7 mouse cellular contexts compared by ENCODE assay signal in the genomic region with DNA sequence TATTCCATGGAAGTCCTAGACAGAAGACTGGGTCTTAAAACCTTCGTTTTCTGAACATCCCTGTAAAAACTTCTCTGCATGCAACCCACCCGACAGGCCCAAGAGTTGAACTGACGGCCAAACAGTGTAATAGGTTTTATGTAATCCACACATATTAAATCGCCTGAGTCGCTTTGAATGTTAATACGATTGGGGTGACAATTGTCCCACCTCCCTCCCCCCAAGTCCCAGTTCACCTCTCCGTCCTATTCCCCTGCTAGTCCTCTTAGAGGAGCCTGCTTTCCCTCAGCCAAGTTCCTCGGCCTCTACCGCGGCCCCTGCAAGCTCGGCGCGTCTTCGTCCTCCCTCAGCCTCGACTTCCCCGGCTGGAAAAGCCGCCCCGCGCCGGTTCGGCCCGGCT. TPM values are rescaled to one million over a fixed set of nuclear protein-coding genes. Genes with fewer than 3 reads are reported as not detected.
DNase-seq lines count a peak whose midpoint lies in the region; ATAC-seq and TF ChIP-seq lines count a peak whose summit lies in the region.

No protein-coding gene starts in this region.

- H3K27me3 ChIP-seq in lung, embryonic 16.5 days (ENCODE audit: control insufficient read depth, insufficient read depth, low read depth, low read length): no peaks in the 10 kb centered on the region
- no peaks in the 10 kb centered on the region for H3K27me3 ChIP-seq in embryonic facial prominence, embryonic 12.5 days
- no peaks in the 10 kb centered on the region for H3K27me3 ChIP-seq in myocyte (ENCODE audit: control insufficient read depth, insufficient read depth, insufficient read length)

- peak overlapping the region; percentile 99 for H3K27ac ChIP-seq in lung, embryonic 16.5 days (ENCODE audit: low read length)
- peak overlapping the region; percentile 97 for H3K27ac ChIP-seq in embryonic facial prominence, embryonic 12.5 days

- H3K4me1 ChIP-seq in lung, embryonic 16.5 days (replicated peaks; ENCODE audit: control insufficient read depth, insufficient read depth, low read length): peaks cover 3% of the 10 kb centered on the region
- peaks cover 3% of the 10 kb centered on the region for H3K4me1 ChIP-seq in embryonic facial prominence, embryonic 12.5 days

- peaks cover 68% of the 10 kb centered on the region for H3K79me2 ChIP-seq in myocyte (ENCODE audit: control insufficient read depth, insufficient read depth)

- peak; percentile 4; the same call in 1 of the 2 replicates for ATAC-seq in lung, embryonic 16.5 days (ENCODE audit: low read depth)
- ATAC-seq in embryonic facial prominence, embryonic 12.5 days (ENCODE audit: insufficient number of reproducible peaks, insufficient read depth, low FRiP score, low TSS enrichment): no peak; the same call in 1 of the 2 replicates
- ATAC-seq in inflammation-experienced regulatory T-cells, adult 6 months: peak; percentile 2

- no peak for DNase-seq in lung, postnatal 14 days
- no peak for DNase-seq in cerebellum, postnatal 14 days
- no peak for DNase-seq in adrenal gland, postnatal 25 days

- no peak for TF ChIP-seq POLR2A in myocyte (IDR thresholded peaks at IDR 0.05; ENCODE audit: insufficient read length, low read depth)

- peak overlapping the region; percentile 58 for H3K4me2 ChIP-seq in lung, embryonic 16.5 days (ENCODE audit: low read depth, low read length)
- peak overlapping the region; percentile 74 for H3K4me2 ChIP-seq in embryonic facial prominence, embryonic 12.5 days (replicated peaks)
- peak overlapping the region; percentile 81 for H3K4me2 ChIP-seq in myocyte (ENCODE audit: low read depth)

- 0% methylated on average over 22 of the region's 22 CpGs for WGBS in lung, embryonic 16.5 days
- WGBS in embryonic facial prominence, embryonic 12.5 days: under 1% methylated on average over 21 of the region's 22 CpGs

- peak overlapping the region; percentile 97 for H3K9ac ChIP-seq in lung, embryonic 16.5 days (ENCODE audit: low read length)
- peak overlapping the region; percentile 96 for H3K9ac ChIP-seq in embryonic facial prominence, embryonic 12.5 days

- peak overlapping the region; percentile 98 for H3K4me3 ChIP-seq in lung, embryonic 16.5 days (ENCODE audit: low read length)
- H3K4me3 ChIP-seq in embryonic facial prominence, embryonic 12.5 days: peak overlapping the region; percentile 93
- peak overlapping the region; percentile 90 for H3K4me3 ChIP-seq in myocyte

- peaks cover 5% of the 10 kb centered on the region for H3K36me3 ChIP-seq in lung, embryonic 16.5 days (ENCODE audit: control insufficient read depth, insufficient read depth, low read length)
- 0 out of 2 replicates have a peak, but pooled peaks cover 9% of the 10 kb centered on the region for H3K36me3 ChIP-seq in embryonic facial prominence, embryonic 12.5 days
- no peaks in the 10 kb centered on the region for H3K36me3 ChIP-seq in myocyte (ENCODE audit: control insufficient read depth, insufficient read depth)

- H3ac ChIP-seq in myocyte (ENCODE audit: control insufficient read depth, insufficient read length): peak overlapping the region; percentile 81

- no peaks in the 10 kb centered on the region for H3K9me3 ChIP-seq in lung, embryonic 16.5 days (ENCODE audit: control insufficient read depth, low read length)
- no peaks in the 10 kb centered on the region for H3K9me3 ChIP-seq in embryonic facial prominence, embryonic 12.5 days

TF ChIP-seq in myocyte, 11 proteins besides CTCF, POLR2A, EP300 and RAD21:
- TF ChIP-seq POLR2AphosphoS2 (IDR thresholded peaks at IDR 0.05; ENCODE audit: insufficient read length, low read depth) (no peak), E2F4 (IDR thresholded peaks at IDR 0.05; ENCODE audit: insufficient read depth) (no peak), TCF3 (IDR thresholded peaks at IDR 0.05; ENCODE audit: insufficient read length, low read depth) (no peak), MYOD1 (IDR thresholded peaks at IDR 0.05; ENCODE audit: control insufficient read depth in 1 of 3, insufficient read length in 2 of 3, low read depth in 2 of 3) (no peak)

RNA-seq across cellular contexts. Expression of a gene that starts 1.5 kb away (rescaled TPM):
- 25.7 and 26.7 TPM in 2 replicates for polyA plus RNA-seq in lung, embryonic 16.5 days (2015; fragmentation: Nextera tagmentation; extraction: Ambion mirVana)
- 7.7 and 9.1 TPM in 2 replicates for polyA plus RNA-seq in embryonic facial prominence, embryonic 12.5 days (2016; fragmentation: Nextera tagmentation; extraction: Ambion mirVana)
- 1 to 10 TPM; 1.7 to 3.1 (median 2.0) TPM for polyA plus RNA-seq in inflammation-experienced regulatory T-cells, adult 6 months (2017; shearing (Covaris generic))
- polyA plus RNA-seq in myocyte (2012; fragmentation: generic; extraction: Trizol): 10.7 TPM
- 9.8 and 13.5 TPM in 2 replicates for total RNA-seq in adrenal gland, postnatal 25 days (2021)

RNA-seq across cellular contexts. Expression of a gene that starts 2.2 kb away (rescaled TPM):
- polyA plus RNA-seq in lung, embryonic 16.5 days (2015; fragmentation: Nextera tagmentation; extraction: Ambion mirVana): 59.1 and 59.3 TPM in 2 replicates
- 83.1 and 85.8 TPM in 2 replicates for polyA plus RNA-seq in embryonic facial prominence, embryonic 12.5 days (2016; fragmentation: Nextera tagmentation; extraction: Ambion mirVana)
- polyA plus RNA-seq in inflammation-experienced regulatory T-cells, adult 6 months (2017; shearing (Covaris generic)): 100 to 1,000 TPM; 143 to 156 (median 151) TPM
- 52.6 TPM for polyA plus RNA-seq in myocyte (2012; fragmentation: generic; extraction: Trizol)
- 241 and 288 TPM in 2 replicates for total RNA-seq in adrenal gland, postnatal 25 days (2021)
